Mouse (Mus musculus) cerebellum, adult 11-12 months (tissue): ENCODE data around the gene 4930548H24Rik.
"Not testable (repeated sequence)": the region's sequence is repeated elsewhere in the genome, so short reads cannot be mapped to it uniquely, and the experiment has no call there.

Experiments used
- DNase-seq: peaks from one replicate; pipeline ENCODE4 v3.0.0; 2022

4930548H24Rik gene

DNA sequence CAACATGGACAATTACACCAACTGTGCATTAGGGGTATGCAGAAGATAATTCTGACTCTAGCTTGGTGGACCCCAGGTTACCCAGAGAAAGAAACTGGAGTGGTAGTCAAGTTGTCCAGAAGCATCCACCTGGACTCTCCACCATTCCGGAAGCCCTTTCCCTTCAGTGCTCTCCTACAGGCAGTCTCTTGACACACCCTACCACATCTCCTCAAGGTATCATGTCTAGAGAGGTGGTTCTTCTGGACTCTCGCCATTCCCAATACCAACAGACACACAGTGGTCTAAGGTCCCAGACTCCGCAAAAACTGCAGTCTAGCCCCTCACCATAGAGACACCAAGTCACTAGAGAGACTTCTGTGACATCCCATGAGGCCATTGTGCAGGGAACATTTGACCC lies at the start of gene 4930548H24Rik:
4930548H24Rik (plus strand) TSS at position 301 of the 400 bp plus-strand sequence.
- no peak for DNase-seq

GRCm38 (mm10) chr5:31451336-31451735 lies 34.2 kb upstream of the 4930548H24Rik start:
- no peak for DNase-seq

GRCm38 (mm10) chr5:31451878-31452561 lies 33.5 kb upstream of the 4930548H24Rik start, which contains the start of gene Zfp512:
TSS of gene Zfp512 (plus strand) at chr5:31452431.
- DNase-seq, result peak; percentile 93

DNA sequence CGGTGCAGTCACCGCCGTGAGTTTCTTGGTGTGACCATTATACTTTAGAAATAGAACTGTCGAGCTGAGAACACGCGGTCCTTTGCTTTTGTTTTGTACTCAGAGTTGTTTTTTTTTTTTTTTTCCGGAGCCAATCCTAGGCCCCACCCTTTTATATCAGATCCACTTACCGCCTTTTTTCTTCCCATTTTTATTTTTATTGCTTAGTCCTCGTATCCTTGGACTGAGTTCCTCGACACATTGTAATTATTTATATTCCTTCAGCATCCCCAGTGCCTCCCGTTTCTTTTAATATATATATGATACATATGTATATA lies 33.0 kb upstream of the 4930548H24Rik start:
- no peak for DNase-seq

DNA sequence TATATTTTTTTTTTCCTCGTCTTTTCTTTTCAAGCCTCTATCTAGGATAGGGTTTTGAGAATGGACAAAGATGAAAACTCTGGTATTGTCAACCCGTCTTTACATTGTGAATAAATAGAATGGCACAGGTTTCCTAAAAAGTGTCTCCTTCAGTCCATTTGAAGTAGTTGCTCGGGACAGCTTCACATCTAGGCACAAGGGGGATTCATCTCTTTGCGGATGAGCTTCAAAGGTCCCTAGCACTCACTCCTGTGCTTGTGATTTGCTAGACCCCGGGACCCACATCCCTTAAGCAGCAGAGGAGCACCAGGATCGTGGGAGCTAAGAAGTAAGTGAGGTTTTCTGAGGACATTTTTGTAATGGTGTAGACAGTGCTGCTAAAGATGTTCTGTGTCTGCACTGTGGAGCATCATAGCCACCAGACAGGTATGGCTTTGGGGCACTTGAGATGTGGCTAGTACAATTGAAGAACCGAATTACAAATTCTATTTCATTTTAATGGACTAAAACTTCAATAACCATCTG lies 32.6 kb upstream of the 4930548H24Rik start:
- DNase-seq, result no peak

GRCm38 (mm10) chr5:31467798-31468197 lies 17.7 kb upstream of the 4930548H24Rik start:
- DNase-seq, result no peak

DNA sequence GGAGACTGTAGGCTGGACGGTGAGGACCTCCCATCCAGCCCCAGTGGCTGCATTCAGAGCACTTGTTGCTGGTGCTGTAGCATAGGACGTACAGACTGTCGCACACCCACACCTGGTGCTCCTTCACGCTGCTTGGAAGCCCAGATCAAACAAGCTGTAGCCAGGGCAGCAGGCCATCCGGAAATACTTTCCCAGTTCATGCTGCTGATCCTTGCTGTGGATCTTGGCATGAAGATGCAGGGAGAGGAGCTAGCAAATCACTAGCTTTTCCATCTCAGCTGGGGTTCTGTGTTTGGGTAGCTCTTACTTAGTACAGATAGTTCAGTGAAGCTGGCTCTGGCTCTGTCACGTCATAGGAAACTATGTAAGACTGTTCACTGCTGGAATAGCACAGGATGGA lies 15.8 kb upstream of the 4930548H24Rik start:
- no peak for DNase-seq

DNA sequence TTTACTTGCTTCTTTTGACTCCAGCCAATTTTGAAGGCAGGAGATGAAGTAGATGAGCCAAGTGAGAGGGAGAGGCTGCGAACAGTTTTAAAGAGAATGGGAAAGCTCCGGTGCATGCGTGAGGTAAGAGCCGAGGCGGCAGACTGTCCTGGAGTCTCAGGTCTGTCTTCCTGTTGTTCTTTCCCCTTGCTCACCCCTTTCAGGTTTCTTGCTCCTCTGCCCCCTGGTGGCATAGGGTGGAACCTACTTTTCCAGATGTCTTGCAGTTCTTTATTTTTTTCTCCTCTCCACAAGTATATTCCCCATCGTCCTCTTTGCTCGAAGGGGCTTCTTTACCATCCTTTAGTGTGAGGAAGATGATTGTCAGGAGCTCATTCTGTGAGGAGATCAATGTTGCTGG lies 15.2 kb upstream of the 4930548H24Rik start:
- no peak for DNase-seq

DNA sequence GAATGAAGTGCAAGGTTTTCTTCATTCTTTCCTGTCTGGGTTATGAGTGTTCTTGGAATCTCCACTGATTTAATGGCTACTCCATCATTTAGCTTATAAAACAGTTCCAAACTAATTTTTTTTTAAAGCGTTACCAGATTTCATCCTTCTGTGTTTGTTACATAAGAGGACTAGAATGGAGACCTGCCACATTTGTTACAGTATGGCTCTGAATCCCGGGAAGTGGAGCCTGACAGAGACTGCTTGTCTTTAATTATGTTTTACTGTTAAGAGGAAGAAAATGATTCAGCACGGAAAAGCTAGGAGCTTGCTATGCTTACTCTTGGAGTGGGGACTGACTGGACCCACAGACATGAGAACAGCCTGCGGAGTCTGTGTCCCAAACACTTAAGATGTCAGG lies 5.0 kb upstream of the 4930548H24Rik start:
- DNase-seq, result no peak

- DNase-seq, result no peak
These were observed 2.3 kb downstream of the 4930548H24Rik start for GRCm38 (mm10) chr5:31487889-31488288.

DNA sequence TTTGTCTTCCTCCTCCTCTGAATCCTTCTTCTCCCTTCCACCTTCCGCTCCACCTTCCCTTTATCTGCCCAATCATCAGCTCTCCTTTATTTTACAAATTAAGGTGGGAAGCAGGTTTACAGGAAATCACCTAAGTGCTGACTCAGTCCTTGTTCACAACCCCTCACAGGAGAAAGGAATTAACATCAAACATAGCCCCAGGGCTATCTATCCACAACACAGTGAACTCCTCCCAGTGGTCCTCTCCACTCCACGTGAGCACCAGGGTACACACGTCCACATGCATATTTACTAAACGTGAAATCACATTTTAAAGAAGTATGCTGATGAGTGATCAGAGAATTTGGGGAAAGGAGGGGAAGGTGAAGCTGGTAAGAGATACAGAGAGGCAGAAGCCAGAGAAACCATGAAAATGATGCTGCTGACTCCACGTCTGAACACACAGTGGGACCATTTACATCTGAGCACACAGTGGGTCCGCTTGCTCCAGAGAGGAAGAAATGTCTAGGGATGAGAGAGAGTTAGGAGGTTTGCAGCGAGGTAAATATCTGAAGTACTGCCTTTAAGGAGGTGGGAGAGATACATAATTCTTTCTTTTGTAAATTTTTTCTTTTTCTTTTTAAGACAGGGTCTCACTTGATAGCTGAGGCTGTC lies 3.7 kb downstream of the 4930548H24Rik start:
- no peak for DNase-seq

DNA sequence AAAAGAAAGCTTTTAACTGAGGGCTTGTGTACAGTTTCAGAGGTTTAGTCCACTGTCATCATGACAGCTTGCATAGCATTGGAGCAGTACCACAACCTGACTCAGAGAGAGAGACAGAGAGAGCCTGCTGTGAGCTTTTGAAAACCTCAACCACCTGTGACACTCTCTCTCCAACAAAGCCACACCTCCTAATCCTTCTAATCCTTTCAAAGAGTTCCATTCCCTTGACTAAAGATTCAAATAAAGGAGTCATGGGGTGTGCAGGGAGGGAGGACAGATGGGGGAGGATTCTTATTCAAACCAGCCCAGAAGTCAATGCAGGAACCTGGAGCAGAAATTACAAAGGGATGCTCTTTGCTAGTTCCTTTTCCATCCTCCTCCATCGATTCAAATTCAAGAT lies 6.5 kb downstream of the 4930548H24Rik start:
- no peak for DNase-seq

GRCm38 (mm10) chr5:31494513-31495297 lies 9.2 kb downstream of the 4930548H24Rik start, which contains the start of gene Gpn1:
TSS of gene Gpn1 (plus strand) at chr5:31494741.
- peak; percentile 89 for DNase-seq

DNA sequence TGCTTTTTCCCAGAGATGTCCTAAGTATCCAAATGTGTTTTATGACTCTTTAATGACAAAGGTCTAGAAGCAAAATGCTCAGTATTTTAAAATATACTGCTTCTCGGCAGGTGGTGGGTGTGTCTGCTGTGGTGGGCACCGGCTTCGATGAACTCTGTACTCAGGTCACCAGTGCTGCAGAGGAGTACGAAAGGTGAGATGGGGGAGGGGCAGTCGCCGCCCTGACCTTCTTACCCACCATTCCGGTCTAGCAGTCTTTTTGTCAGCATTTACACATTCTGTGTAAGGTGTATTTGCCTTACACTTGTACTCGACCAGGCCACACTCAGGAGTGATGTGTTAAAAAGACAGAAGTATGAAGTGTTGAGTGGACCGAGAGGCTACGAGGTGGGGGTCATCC lies 19.3 kb downstream of the 4930548H24Rik start:
- DNase-seq, result no peak

DNA sequence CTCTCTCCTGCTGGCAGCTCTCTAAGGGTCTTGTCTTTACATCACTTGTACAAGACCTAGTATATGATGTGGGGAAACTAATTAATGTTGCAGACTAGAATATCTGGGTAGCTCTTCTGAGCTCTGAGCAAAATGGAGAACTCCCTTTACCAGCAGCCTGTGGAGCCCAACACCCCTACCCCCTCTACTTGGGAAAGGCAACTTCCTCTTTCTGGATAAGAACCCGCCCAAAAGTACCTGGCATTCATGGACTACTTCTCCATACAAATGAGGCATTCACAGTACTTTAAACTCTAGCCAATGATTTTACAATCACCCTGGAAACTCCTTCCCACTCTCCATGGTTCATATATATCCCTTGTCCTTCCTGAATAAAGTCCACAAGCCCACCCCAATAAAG lies 26.9 kb downstream of the 4930548H24Rik start:
- no peak for DNase-seq

DNA sequence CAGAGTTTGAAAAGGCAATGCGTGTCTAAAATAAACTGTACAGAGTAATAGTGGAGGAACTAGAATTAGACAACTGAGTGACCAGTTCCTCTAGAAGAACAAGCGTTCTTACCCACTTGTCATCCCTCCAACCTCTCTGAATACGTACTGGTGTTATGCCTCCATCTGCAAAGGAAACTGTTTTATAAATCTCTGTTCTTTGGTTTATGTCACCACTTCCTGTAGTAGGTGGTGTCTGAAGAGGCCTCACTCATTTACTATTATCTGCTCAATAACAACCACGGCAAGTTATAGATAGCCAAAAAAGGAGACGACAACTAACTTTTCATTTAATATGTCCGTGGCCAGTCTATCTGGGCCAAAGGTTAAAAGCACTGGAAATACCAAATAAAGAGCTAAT lies 35.0 kb downstream of the 4930548H24Rik start:
- DNase-seq, result no peak

GRCm38 (mm10) chr5:31526354-31527116 lies 41.0 kb downstream of the 4930548H24Rik start, which contains the start of gene Slc4a1ap:
TSS of gene Slc4a1ap (plus strand) at chr5:31526995.
- DNase-seq, result peak; percentile 70

DNA sequence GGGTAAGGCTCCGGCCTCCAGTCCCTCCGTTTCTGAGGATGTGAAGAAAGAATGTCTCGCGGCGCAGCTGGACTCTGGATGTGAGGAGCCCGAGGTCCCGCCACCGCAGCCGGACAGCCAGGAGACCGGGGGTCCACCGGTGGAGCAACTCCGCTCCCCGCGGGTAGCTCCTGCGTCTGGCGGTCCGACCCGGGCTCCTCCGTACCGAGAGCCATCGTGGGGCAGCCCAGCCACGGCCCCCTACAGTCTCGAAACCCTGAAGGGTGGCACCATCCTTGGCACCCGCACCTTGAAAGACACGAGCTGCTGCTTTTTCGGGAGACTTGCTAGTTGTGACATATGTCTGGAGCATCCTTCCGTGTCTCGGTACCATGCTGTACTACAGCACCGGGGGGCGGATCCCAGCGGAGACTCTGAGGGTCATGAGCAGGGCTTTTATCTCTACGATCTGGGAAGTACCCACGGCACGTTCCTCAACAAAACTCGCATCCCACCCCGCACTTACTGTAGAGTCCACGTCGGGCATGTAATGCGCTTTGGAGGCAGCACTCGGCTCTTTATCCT lies 41.7 kb downstream of the 4930548H24Rik start:
- no peak for DNase-seq

DNA sequence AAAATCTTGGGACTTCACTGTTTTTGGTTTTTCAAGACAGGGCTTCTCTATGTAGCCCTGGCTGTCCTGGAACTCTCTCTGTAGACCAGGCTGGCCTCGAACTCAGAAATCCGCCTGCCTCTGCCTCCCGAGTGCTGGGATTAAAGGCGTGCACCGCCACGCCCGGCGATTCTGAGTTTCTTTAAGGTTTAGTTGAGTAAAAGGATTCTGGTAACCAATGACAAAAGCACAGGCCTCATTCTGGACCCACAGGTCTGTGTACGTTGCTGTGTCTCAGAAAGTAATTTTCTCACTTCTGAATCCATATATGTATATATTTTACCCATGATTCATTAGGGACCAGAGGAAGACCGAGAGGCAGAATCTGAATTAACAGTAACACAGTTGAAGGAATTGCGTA lies 42.2 kb downstream of the 4930548H24Rik start, which contains the start of gene Supt7l:
Supt7l (minus strand) TSS at position 101 of the 400 bp plus-strand sequence.
- not testable (repeated sequence) for DNase-seq

- DNase-seq, result no peak
These were observed 43.0 kb downstream of the 4930548H24Rik start for GRCm38 (mm10) chr5:31528560-31528959.

DNA sequence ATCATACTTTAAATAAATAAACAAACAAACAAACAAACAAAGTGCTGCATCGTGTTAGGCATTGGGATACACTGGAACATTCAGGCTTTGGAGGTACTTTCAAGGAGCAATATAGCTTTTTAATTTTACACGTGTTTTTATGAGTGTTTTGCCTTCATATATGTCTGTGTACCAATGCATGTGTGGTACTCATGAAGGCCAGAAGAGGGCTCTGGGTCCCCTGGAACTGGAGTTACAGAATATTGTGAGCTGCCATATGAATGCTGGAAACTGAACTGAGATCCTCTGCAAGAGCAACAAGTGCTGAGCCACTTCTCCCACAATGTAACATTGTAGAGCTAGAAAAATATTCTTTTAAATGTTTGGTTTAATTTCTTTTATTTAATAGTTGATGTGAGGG lies 49.7 kb downstream of the 4930548H24Rik start:
- no peak for DNase-seq
